Mouse (Mus musculus): ENCODE measurements at regions not wholly inside any gene's neighbourhood (a gene's known extent, or its start where the extent isn't known, plus 50 kb on each side); places are given as distances from the start of the nearest gene placed in this dataset.

DNA sequence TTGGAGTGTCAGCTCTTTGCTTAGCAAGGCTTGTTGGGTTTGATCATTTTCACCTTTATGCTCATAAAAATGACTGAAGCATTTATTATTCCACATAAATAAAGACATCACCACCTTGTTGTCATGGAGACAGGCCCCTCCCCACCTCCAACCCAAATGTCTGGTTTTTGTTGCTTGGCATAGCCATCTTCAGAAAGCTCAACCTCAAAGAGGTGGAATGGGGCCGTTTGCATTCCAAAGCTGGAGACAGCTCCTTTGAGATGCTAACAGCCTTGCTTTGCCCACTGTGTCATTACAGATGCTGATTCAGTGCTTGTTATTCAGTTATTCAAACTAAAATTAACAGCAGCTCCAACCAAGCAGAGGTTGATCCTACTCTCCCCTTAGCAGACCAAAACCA, 51.9 kb upstream of the Lgalsl start:
- DNase-seq (ENCODE audit: low read depth, low spot score): no peak

DNA sequence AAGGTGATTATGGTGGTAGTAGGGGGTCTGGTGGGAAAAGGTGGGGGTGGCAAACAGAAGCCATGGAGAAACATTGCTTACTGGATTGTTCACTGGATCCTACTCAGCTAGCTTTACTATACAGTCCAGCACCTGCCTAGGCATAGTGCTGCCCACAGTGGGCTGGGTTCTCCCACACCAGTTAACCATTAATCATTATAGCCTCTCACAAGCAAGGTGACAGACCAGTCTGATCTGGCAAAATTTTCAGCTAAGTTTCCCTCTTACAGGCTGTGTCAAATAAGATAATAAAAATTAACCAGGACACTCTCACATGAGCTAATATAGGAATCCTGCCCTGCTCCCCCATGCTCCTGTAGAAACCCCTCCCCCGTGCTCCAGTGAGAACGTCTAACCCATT, 53.1 kb upstream of the Lgalsl start:
- DNase-seq (ENCODE audit: low read depth, low spot score): no peak

DNA sequence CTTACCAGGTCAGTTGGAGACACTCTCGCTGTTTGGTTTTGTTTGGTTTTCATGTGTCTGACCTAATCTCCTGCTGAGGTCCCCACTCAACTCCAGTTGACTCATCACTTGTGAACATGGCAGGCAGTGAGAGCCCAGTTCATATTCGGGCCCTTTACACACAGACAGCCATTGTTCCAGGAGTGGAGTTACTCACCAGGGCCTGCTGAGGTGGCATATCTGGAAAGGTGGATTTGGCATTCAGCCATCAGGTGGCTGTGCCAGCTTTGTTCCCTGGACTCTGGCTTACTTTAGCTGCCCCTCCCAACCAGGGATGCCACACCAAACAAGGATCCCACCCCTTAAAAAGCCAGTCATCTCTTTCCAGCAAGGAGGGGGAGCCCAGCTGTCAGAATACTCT, 56.2 kb upstream of the Lgalsl start:
- DNase-seq (ENCODE audit: low read depth, low spot score): no peak

DNA sequence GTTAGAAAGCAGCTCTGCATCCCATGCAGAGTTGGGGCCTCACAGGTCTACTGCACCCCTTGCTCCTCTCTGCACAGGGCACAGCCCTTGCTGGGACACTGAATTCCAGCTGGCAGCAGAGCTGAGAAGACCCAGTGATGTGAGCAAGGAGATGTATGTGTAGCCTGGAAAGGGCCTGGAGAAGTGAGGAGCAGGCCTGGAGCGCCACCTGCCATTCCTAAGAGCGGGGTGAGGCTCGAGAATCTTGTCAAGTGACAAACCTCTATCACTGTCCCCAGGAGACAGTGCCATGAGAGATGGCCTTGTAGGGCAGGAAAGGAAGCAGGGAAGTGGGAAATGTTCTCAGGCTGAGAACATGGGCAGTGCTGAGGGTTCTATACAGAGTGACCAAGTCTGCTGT, 59.6 kb upstream of the Lgalsl start:
- DNase-seq (ENCODE audit: low read depth, low spot score): no peak

DNA sequence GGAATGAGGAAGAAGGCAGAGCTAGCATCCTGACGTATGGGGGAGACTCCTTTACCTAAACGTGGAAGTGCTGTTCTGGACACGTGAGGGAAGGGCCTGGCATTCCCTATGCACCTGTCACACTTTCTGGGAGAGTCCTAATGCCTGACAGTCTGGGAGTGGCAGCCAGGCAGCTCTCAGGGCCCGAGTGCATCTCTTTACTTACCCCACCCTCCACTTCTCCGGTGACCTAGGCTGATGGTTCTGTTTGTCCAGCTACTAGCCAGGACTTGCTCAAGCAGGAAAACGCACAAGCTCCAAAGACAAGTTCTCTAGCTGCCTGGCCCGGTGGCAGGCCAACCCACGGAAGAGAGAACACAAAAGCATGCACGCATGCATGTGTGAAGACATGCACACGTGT, 60.9 kb upstream of the Lgalsl start:
- no peak for DNase-seq (ENCODE audit: low read depth, low spot score)

DNA sequence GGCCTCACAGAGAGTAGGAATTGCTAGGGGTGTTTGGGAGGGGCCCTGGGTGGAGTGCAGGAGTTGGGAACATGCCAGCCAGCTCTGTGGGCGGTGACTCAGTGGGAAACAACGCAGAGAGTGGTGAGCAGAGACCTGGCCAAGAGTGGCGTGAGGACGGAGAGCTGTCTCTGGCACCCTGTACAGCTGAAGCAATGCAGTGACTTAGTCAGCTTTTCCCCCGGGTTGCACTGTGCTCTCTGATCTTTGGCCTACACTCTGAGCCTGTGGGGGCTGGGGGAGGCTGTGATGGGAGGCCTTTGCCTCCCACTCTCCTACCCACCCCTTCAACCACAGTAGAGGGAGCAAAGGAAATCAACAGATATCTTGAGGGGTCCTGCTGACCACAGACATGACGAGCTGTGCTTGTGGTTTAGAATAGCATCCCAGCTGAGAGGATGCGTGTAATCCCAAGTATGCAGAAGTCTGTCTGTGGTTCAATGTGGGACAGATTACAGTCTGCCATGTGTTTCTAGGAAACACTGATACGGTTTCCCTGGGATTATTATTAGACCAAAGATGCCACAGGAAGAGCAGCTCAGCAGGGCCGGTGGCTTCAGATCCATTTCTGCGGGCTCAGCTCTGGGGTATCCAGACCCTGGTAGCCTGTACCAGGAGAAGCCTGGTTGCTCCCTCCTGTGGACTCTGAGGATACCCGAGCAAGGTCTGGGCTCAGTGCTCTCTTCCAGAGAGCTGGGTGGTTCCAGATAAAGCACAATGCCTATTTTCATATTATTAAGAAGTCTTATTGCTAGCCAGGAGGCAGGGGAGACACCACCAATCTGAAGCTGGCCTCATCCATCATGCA, 65.6 kb upstream of the Lgalsl start:
- no peak for DNase-seq (ENCODE audit: low read depth, low spot score)

DNA sequence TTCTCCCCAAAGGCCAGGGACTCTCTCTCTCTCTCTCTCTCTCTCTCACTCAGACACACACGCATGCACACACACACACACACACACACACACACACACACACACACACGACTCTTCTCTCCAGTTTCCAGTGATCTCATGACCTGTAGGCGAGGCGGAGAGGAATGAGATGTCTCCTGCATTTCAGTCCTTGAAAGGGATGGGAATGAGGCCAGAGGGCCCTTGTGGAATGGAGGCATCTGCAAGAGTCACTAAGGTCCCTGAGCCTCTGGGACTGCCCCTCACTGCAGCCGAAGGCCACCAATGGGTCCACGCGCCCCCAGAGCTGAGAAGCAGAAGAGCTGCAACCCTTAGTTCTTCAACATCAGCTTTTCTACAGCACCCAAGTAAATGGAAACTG, 66.6 kb upstream of the Lgalsl start:
- no peak for DNase-seq (ENCODE audit: low read depth, low spot score)

DNA sequence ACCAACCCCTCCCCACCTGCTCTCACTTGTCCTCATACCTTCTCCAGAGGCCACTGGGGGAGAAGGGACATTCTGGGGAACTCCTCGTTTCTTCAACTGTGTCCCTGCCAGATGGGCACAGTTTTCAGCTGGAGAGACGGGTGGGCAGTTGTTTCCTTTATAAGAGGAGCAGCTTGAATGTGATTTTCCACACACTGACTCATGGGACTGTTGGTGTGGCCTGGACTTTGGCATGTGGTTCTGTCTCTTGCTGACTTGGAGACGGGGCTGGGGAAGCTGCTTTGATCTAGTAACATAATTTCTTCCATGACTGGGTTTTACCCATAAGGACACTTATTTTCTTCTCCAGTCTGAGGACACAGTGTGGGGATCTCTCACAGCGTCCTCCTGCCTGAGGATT, 67.7 kb upstream of the Lgalsl start:
- DNase-seq (ENCODE audit: low read depth, low spot score): no peak

DNA sequence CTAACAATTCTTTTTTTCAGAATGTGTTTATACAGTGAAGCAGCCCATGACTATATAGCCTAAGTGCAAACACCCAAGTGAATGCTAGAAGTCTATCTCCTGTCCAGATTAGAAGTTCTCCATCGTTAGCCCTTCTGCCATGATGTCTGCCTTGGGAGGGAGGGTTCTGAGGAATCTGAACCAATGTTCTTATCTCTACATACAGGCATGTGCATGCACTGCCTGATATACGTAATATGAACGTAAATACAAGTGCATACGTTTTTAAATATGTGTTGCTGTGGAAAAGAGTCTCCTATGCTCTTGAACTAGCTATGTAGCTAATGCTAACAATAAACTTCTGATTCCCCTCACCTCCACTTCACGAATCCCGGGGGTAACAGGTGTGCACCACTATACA, 68.9 kb upstream of the Lgalsl start:
- no peak for DNase-seq (ENCODE audit: low read depth, low spot score)

DNA sequence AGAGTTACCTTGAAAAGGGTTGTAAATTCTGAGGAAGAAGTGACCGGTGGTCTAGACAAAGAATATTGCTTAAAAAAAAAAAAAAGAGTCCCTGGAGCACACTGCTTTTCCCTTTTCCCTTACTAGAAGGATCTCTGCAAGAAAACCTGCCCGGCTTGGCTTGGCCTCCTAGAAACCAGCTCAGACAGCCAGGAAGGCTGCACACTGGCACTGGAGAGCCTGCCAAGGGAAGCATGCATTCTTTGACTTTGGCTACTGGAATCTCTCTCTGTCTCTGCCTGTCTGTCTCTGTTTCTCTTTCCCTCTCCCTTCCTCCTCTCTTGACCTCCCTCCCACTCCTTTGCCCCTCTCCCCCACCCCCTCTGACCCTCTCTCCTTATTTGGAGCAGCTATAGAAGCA, 71.1 kb upstream of the Lgalsl start:
- no peak for DNase-seq (ENCODE audit: low read depth, low spot score)

DNA sequence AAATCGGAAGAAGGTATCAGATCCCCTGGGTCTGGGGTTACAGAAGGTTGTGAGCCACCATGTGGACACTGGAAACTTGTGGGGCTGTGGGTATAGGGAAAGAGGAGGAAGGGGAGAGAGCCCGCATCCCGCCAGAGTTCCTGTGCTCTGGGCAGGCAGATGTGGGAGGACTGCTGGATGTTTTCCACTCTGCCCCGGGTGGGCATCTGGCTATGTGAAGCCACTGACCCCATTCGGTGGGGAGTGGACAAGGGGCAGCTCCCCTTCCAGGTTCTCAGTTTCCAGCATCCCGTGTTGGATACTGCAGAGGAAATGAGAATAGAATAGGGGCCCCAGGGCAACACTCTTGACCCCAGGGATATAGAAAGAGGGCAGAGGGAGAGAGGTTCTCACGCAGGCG, 72.1 kb upstream of the Lgalsl start:
- no peak for DNase-seq (ENCODE audit: low read depth, low spot score)

DNA sequence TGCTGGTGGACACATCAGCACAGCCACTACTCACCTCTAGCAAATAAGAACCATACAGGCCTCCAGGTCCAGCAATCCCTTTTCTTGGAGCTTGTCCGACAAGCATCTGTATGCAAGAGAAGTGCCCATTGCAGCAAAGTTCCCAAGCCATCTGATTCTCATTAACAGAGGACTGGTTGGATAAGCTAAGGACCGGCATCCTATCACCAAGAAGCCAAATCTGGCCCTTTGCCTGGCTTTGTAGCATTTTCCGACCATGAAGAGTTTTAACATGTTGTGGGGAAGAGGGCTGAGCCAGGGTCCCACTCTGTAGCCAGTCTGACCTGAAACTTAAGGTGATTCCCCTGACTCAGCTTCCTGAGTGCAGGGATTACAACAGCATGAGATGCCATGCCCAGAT, 77.1 kb upstream of the Lgalsl start:
- no peak for DNase-seq (ENCODE audit: low read depth, low spot score)

DNA sequence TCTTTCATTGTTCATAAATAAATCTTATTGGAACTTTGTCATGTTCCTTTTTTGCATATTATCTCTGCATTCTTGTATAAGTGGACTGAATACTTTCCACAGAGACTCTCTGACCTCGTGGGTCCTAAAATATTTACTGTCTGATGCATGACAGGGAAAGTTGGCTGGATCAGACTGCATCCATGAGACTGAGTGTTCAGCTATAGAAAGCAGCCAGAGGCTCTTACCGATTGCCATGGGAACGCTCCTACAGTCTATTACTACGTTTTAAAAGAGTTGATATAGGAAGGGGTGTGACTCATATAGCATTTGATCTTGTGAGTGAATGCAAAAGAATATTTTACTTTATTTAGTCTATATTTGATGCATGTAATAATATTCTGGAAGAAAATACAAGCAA, 77.6 kb upstream of the Lgalsl start:
- DNase-seq (ENCODE audit: low read depth, low spot score): no peak

DNA sequence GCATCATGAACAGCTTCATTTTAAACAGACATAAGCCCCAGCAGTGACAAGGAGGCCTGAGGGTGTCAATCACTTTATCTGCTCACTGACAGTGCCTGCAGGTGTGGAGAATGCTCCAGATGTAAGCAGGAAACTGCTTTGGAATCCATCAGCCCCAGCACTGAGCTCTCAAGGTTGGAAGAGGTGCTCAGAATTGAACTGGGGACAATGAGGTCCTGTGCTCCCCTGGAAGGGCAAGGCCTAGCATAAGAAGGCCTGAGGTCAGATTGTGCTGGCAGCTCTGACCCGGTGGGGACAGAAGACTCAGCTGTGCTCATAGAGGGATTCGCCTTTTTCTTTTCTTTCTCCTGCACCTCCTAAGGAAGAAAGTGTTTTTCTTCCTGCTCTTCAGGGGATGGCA, 82.2 kb upstream of the Lgalsl start:
- no peak for DNase-seq (ENCODE audit: low read depth, low spot score)

DNA sequence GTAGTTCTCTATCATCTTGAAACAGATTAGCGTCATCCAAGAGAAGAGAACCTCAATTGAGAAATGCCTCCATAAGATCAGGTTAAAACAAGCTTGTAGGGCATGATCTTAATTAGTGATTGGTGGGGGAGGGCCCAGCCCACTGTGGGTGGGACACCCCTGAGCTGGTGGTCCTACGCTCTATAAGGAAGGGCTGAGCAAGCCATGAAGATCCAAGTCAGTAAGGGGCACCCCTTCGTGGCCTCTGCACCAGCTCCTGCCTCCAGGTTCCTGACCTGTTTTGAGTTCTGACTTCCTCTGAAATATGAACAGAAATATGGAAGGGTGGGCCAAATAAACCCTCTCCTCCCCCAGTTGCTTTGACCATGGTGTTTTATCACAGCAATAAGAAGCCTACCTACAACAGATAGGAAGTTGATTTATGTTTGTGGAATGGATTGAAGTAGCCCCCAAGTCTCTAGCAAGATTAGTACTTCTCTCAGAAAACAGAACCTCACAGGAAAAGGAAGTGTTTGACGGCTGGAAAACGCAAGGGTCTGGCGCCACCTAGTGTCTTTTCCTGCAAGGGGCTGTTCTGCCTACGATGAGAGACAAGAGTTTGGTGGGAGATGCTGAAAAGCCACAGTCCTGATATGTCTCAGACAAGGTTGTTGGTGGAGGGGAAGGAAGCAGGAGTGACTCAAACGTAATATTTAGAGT, 82.9 kb upstream of the Lgalsl start:
- peak; percentile 93 for DNase-seq (ENCODE audit: low read depth, low spot score)

DNA sequence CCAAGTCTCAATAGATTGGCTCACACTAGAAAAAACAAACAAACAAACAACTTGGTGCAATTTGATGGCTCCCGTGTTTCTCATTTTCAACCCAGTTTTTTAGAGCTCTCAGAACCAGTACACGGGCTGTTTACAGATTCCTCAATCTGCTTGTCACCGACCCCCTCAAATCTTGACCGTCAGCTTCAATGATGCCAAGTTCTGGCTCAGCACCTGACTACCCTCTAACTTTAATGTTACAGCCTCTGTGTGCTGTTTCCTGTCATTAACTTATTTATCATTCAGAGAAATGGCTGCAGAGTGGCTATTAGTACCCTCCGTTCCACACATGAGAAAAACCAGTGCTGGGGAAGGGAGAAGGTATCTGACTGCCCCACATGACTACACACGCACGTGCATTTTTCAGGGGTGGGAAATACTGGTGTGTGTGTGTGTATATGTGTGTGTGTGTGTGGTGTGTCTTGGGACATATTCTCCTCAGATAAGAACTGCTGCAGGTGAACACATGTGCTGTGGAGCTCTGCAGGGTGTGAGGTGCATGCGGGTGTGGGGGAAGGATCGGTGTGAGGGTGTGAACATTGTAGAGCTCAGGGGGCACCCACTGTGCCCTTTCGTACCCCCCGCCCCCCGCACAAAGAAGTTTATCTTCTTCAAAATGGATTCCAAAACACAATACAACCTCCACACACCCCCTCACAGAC, 83.6 kb upstream of the Lgalsl start:
- peak; percentile 13 for DNase-seq (ENCODE audit: low read depth, low spot score)

DNA sequence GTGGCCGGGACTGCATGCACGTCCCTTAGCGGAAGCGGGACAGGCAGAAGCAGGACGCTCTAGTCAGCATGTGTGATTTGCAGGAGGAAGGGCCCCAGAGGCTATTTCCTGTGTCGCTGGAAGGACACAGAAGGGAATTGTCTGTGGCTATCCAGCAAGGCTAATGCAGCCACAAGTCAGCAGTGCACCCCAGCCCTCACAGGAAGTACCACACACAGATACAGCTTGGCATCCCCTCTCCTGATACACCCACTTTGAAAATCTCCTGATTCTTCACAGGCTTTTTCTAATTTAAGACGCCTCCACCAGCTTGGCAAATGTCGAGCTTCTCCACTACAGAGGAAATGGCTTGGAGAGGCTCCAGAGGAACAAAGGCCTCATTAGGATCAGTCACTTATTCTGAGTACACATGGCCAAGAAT, 84.3 kb upstream of the Lgalsl start:
- DNase-seq (ENCODE audit: low read depth, low spot score): peak; percentile 35

DNA sequence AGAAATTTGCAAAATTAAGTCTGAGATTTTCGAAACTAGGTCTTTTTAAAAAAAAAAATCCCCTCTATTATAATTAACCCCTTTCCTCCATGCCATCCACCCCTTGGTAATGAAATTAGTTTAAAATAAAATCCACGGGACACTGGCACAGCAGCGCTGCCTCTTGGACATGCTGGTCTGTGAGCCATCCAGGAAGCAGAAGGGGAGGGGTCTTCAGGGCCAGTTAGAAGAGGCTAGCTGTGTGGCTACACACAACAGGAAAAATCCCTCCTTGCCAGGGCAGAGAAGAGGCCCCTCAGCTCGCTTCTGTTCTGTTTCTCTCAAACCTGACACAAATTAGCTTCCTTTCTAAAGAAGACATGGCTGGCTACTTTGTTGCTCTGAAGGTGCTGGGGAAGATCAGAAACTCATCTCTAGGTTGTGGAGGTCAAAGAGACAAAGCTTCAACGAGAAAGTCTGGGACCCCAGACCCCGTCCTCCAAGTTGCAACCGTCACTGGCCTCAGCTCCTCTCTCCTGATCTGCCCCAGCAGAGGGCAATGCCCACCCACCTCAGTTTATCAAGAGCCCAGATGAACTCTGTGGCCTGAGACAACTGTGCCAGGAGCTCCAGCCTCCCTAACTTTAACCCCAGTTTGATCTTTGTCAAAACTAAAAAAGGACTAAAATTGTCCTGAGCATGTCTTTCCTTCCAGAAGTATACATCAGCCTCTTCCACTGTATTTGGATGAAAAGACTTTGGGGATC, 85.0 kb upstream of the Lgalsl start:
- no peak for DNase-seq (ENCODE audit: low read depth, low spot score)

DNA sequence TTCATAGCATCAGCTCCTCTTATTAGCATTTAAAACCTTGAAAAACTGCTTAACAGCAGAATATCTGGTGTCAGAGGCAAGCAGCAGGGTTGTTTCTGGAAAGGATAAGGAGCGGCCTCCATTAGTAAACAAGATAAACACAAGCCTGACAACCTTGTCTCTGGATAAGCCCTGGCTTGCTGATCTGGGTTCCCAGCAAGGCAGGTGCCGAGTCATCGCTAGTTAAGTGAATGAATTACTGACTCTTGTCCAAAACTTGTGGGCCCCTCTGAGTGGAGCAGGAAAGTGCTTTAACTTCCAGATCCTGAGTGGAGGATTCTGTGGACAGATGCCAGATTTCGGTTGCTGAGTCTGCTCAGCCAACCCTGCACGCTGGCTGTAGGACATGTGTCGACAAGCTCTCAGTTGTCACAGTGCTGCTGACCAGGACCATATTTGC, 85.6 kb upstream of the Lgalsl start:
- DNase-seq (ENCODE audit: low read depth, low spot score): no peak

DNA sequence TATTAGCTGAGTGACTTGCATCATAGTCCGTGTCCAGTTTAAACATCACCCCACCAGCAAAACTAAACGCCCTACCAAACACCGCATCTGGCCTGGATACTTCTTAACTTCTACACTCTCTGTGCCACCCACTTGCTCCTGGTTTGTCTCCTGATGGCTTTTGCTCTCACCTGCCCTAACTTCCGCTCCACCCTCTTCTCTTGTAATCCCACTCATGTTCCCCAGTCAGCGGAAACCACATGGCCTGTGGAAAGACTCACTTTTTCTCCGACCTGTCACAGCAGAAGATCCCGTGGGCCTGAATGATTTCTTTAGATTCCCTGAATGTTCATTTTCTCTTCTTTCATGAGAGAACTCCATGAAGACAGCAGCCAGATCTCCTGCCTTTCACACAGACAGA, 86.1 kb upstream of the Lgalsl start:
- DNase-seq (ENCODE audit: low read depth, low spot score): no peak

DNA sequence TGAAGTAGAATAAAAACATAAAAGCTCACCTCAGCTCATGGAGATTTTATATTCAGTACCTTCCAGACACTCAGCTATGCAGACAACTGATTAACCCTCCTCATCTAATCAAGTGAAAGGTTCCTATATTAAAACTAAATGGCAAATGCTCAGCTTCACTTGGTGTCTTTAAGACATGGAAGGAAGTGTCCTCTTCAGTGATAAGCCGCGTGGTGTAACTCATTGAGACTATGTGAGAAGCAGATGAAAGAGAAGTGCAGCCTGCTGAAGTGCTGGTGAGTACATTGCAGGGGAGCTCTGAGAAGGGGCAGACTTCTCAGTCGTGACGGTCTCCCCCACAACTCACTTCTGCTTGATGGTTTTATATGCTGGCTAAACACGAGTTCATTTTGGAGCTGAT, 86.6 kb upstream of the Lgalsl start:
- no peak for DNase-seq (ENCODE audit: low read depth, low spot score)

DNA sequence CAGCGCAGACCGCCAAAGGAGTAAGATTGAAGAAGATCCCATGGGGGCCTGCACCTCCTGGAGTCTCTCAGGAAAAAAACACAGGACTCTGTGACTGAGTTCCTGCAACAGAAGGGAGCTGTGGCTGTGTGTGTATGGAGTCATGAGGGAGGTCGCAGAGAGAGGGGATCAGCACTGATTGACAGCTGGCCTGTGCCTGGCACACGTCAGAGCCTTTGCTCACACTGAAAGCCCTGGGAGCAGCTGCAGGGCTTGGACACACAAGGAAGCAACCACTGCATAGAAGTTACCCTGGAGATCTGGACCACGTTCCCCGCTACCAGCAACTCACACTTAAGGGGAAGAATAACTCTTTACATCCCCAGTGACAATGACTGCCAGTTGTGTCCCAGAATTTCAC, 92.3 kb upstream of the Lgalsl start:
- DNase-seq (ENCODE audit: low read depth, low spot score): no peak

Data from CD4-positive, CD25-positive, alpha-beta regulatory T cell, adult 2 months (primary cell).